Mouse (Mus musculus) hindbrain, postnatal 0 days (tissue): ENCODE measurements around the gene Fbxw17. TPM values are rescaled to one million over a fixed set of nuclear protein-coding genes. Genes with fewer than 3 reads are reported as not detected.
A peak's percentile ranks its signal among the peaks of the same experiment; 100 is the strongest.
"Not testable (repeated sequence)": the region's sequence is repeated elsewhere in the genome, so short reads cannot be mapped to it uniquely, and the experiment has no call there.

ENCODE experiments used
- ATAC-seq: fragments of 200-750 bp; cut with Nextera tagmentation; 2 replicates; pipeline ENCODE4 v1.8.0; 2017; ENCODE audit warnings: mild to moderate bottlenecking, moderate TSS enrichment, moderate library complexity
- DNase-seq: peaks from one replicate; pipeline ENCODE4 v3.0.0-alpha.2; 2015; ENCODE audit warnings: low spot score
- H3K27ac ChIP-seq: fragments of 300-500 bp; sonication (generic); 2 replicates; pipeline ENCODE4 v1.5.1; 2014; ENCODE audit warnings: mild to moderate bottlenecking
- H3K27me3 ChIP-seq: fragments of 300-500 bp; sonication (generic); 2 replicates; pipeline ENCODE4 v1.6.1; 2014; ENCODE audit warnings: low read length, mixed read lengths; ENCODE audit not compliant: insufficient read depth
- H3K36me3 ChIP-seq: fragments of 300-500 bp; sonication (generic); 2 replicates; pipeline ENCODE4 v1.6.1; 2014; ENCODE audit warnings: low read length, mixed read lengths; ENCODE audit not compliant: insufficient read depth
- H3K4me1 ChIP-seq: fragments of 300-500 bp; sonication (generic); 2 replicates; pipeline ENCODE4 v1.6.1; 2014; ENCODE audit warnings: antibody characterized with exemption, low read length, mixed read lengths; ENCODE audit not compliant: insufficient read depth
- H3K4me2 ChIP-seq: fragments of 300-500 bp; sonication (generic); 2 replicates; pipeline ENCODE4 v1.6.1; 2014; ENCODE audit warnings: low read depth, mild to moderate bottlenecking, low read length, moderate library complexity, mixed read lengths
- H3K4me3 ChIP-seq: fragments of 300-500 bp; sonication (generic); 2 replicates; pipeline ENCODE4 v1.5.1; 2014; ENCODE audit warnings: low read length
- H3K9ac ChIP-seq: fragments of 300-500 bp; sonication (generic); replicated peaks from 2 replicates; pipeline ENCODE4 v1.6.1; 2014; ENCODE audit warnings: mild to moderate bottlenecking, low read length, moderate library complexity, mixed read lengths
- H3K9me3 ChIP-seq: fragments of 300-500 bp; sonication (generic); 2 replicates; pipeline ENCODE4 v1.6.1; 2016; ENCODE audit warnings: low read length, mixed read lengths
- CTCF ChIP-seq: IDR thresholded peaks from 2 replicates; pipeline ENCODE4 v1.5.1; 2016; ENCODE audit warnings: antibody characterized with exemption, control low read depth, low read depth
- WGBS: fragments of 180-500 bp; shearing (Covaris S2); extraction: QIAGEN DNeasy Blood & Tissue Kit; methylation state at CpG from one replicate; pipeline ENCODE4 v1.1.7; 2014; 5-methylcytosine and 5-hydroxymethylcytosine counted together
- polyA plus RNA-seq: library from polyadenylated mRNA; unstranded; fragments of >200 nt; fragmentation: Nextera tagmentation; extraction: Ambion mirVana; gene quantifications from 2 replicates; pipeline ENCODE4 v1.2.1, GENCODE M21; 2015
- total RNA-seq: library from RNA; depleted of rRNA; stranded (reverse); fragments of >200 nt; gene quantifications from 2 replicates; pipeline ENCODE4 v1.2.3, GENCODE M21; 2014; rRNA removed

Gene Fbxw17
- total RNA-seq: 37.3 and 38.6 TPM in 2 replicates
- 29.2 and 32.5 TPM in 2 replicates for polyA plus RNA-seq

GRCm38 (mm10) chr13:50417389-50418183 lies at the start of gene Fbxw17:
Gene Fbxw17, plus strand, starts transcription at chr13:50417864.
- H3K36me3 ChIP-seq: 0 out of 2 replicates have a peak, but pooled peaks cover 2% of the 10 kb centered on the region
- WGBS: 10% methylated on average over 35 of the region's 35 CpGs
- DNase-seq: peak; percentile 86
- H3K4me1 ChIP-seq: peaks cover 3% of the 10 kb centered on the region; the same call in 1 of the 2 replicates
- peak within 1 kb of the TSS; percentile 83 for H3K9ac ChIP-seq
- peak within 1 kb of the TSS; percentile 85 for H3K4me3 ChIP-seq
- peak; percentile 97 for ATAC-seq
- H3K9me3 ChIP-seq: no peaks in the 10 kb centered on the region
- 0 out of 2 replicates have a peak, but pooled peaks have one; percentile 2 for TF ChIP-seq CTCF
- H3K4me2 ChIP-seq: peak within 1 kb of the TSS; percentile 81
- no peaks in the 10 kb centered on the region for H3K27me3 ChIP-seq
- peak within 1 kb of the TSS; percentile 82 for H3K27ac ChIP-seq

GRCm38 (mm10) chr13:50372934-50373705 lies 44.5 kb upstream of the Fbxw17 start:
- H3K27ac ChIP-seq, H3K36me3 ChIP-seq, H3K9me3 ChIP-seq, H3K9ac ChIP-seq, H3K4me1 ChIP-seq, H3K27me3 ChIP-seq, DNase-seq, ATAC-seq, H3K4me3 ChIP-seq, H3K4me2 ChIP-seq: not testable (repeated sequence)
- 76% methylated on average over 5 of the region's 5 CpGs for WGBS

GRCm38 (mm10) chr13:50389146-50389545 lies 28.5 kb upstream of the Fbxw17 start:
- H3K27ac ChIP-seq, H3K4me1 ChIP-seq, H3K9me3 ChIP-seq, H3K36me3 ChIP-seq, H3K4me2 ChIP-seq, DNase-seq, ATAC-seq, H3K27me3 ChIP-seq, H3K4me3 ChIP-seq, H3K9ac ChIP-seq: not testable (repeated sequence)

GRCm38 (mm10) chr13:50418421-50418820 lies 757 bp downstream of the Fbxw17 start:
- 37% methylated on average over 3 of the region's 3 CpGs for WGBS
- TF ChIP-seq CTCF: no peak
- peaks cover 3% of the 10 kb centered on the region; the same call in 1 of the 2 replicates for H3K4me1 ChIP-seq
- DNase-seq (no peak), ATAC-seq (no peak)
- peak overlapping the region; percentile 81 for H3K4me2 ChIP-seq
- no peaks in the 10 kb centered on the region for H3K27me3 ChIP-seq
- H3K9ac ChIP-seq: peak overlapping the region; percentile 83
- H3K9me3 ChIP-seq: no peaks in the 10 kb centered on the region
- peak overlapping the region; percentile 85 for H3K4me3 ChIP-seq
- H3K27ac ChIP-seq: no peak overlapping the region
- H3K36me3 ChIP-seq: peaks cover 10% of the 10 kb centered on the region; the same call in 1 of the 2 replicates

GRCm38 (mm10) chr13:50423625-50424209 lies 6.1 kb downstream of the Fbxw17 start:
- Histone ChIP-seq H3K27ac (no peak overlapping the region), H3K9ac (no peak overlapping the region), H3K27me3 (no peaks in the 10 kb centered on the region), H3K4me1 (no peaks in the 10 kb centered on the region; the same call in 1 of the 2 replicates), H3K36me3 (peaks cover 42% of the 10 kb centered on the region), H3K4me3 (no peak overlapping the region), H3K4me2 (no peak overlapping the region), H3K9me3 (no peaks in the 10 kb centered on the region)
- WGBS: 82% methylated on average over 8 of the region's 8 CpGs
- DNase-seq (no peak), ATAC-seq (peak; percentile 43; the same call in 1 of the 2 replicates)
- TF ChIP-seq CTCF: no peak

- H3K27ac ChIP-seq: no peak overlapping the region
Observed at GRCm38 (mm10) chr13:50424517-50424916, 6.9 kb downstream of the Fbxw17 start.

More at GRCm38 (mm10) chr13:50424517-50424916, 6.9 kb downstream of the Fbxw17 start:
- Histone ChIP-seq H3K4me1 (no peaks in the 10 kb centered on the region), H3K27me3 (no peaks in the 10 kb centered on the region), H3K9ac (no peak overlapping the region), H3K4me2 (no peak overlapping the region), H3K4me3 (no peak overlapping the region), H3K36me3 (peaks cover 47% of the 10 kb centered on the region), H3K9me3 (no peaks in the 10 kb centered on the region)
- no peak for DNase-seq
- 97% methylated on average over 2 of the region's 2 CpGs for WGBS
- ATAC-seq: no peak
- TF ChIP-seq CTCF: no peak
